Mouse (Mus musculus) embryonic facial prominence, embryonic 14.5 days (tissue): ENCODE results near the gene Il12rb1. TPM values are rescaled to one million over a fixed set of nuclear protein-coding genes. Genes with fewer than 3 reads are reported as not detected.

Experiments
- microRNA-seq: library from miRNA; unstranded; fragments of <30 nt; microRNA quantifications from one replicate; pipeline ENCODE4, GENCODE M21; 2016; ENCODE audit warnings: borderline number of aligned reads
- polyA plus RNA-seq: library from polyadenylated mRNA; unstranded; fragments of >200 nt; fragmentation: Nextera tagmentation; extraction: Ambion mirVana; gene quantifications from 2 replicates; pipeline ENCODE4 v1.2.1, GENCODE M21; 2014

Il12rb1 gene
- polyA plus RNA-seq, 1 experiment from 2014 or later: 0.19 TPM

Small RNA genes lying within 50 kb of the gene (microRNA-seq; reads per million reads assigned to microRNA genes)
- gene Mir7240: not detected

Other genes starting within 250 kb of the Il12rb1 start
- 94.5 and 107 TPM in 2 replicates for gene Isyna1, start 214.1 kb upstream of the Il12rb1 start, polyA plus RNA-seq
- gene Ssbp4, start 199.6 kb upstream of the Il12rb1 start, polyA plus RNA-seq: 120 and 132 TPM in 2 replicates
- 1.8 and 2.3 TPM in 2 replicates for gene Lrrc25, start 192.3 kb upstream of the Il12rb1 start, polyA plus RNA-seq
- gene Gdf15, start 176.0 kb upstream of the Il12rb1 start, polyA plus RNA-seq: 0.28 and 0.29 TPM in 2 replicates
- 59.8 and 62.7 TPM in 2 replicates for gene Pgpep1, start 148.1 kb upstream of the Il12rb1 start, polyA plus RNA-seq
- 199 and 223 TPM in 2 replicates for gene Lsm4, start 135.2 kb upstream of the Il12rb1 start, polyA plus RNA-seq
- 103 and 121 TPM in 2 replicates for gene Jund, start 109.5 kb upstream of the Il12rb1 start, polyA plus RNA-seq
- gene Iqcn, start 105.0 kb upstream of the Il12rb1 start, polyA plus RNA-seq: not detected in 2 replicates
- gene Gm3336, start 89.9 kb upstream of the Il12rb1 start, polyA plus RNA-seq: not detected in 2 replicates
- 0.16 and 0.22 TPM in 2 replicates for gene Pde4c, start 84.7 kb upstream of the Il12rb1 start, polyA plus RNA-seq
- gene Rab3a, start 53.8 kb upstream of the Il12rb1 start, polyA plus RNA-seq: 36.3 and 39.0 TPM in 2 replicates
- 34.2 and 36.5 TPM in 2 replicates for gene Mpv17l2, start 47.5 kb upstream of the Il12rb1 start, polyA plus RNA-seq
- 61.5 and 70.3 TPM in 2 replicates for gene Pik3r2, start 31.7 kb upstream of the Il12rb1 start, polyA plus RNA-seq
- 13.5 and 14.9 TPM in 2 replicates for gene Mast3, start 3.4 kb upstream of the Il12rb1 start, polyA plus RNA-seq
- 5.4 and 5.8 TPM in 2 replicates for gene Arrdc2, start 31.3 kb downstream of the Il12rb1 start, polyA plus RNA-seq
- 2.9 and 3.4 TPM in 2 replicates for gene Kcnn1, start 54.8 kb downstream of the Il12rb1 start, polyA plus RNA-seq
- gene Ccdc124, start 65.5 kb downstream of the Il12rb1 start, polyA plus RNA-seq: 87.1 and 91.3 TPM in 2 replicates
- gene Slc5a5, start 84.3 kb downstream of the Il12rb1 start, polyA plus RNA-seq: 0.42 and 0.58 TPM in 2 replicates
- gene Rpl18a, start 89.0 kb downstream of the Il12rb1 start, polyA plus RNA-seq: 5,430 and 5,481 TPM in 2 replicates
- gene Map1s, start 97.5 kb downstream of the Il12rb1 start, polyA plus RNA-seq: 41.3 and 49.7 TPM in 2 replicates